Mouse (Mus musculus) right cerebral cortex, postnatal 36 days (tissue): ENCODE results near the gene Gm3336.
A peak's percentile ranks its signal among the peaks of the same experiment; 100 is the strongest.

Experiments
- DNase-seq, 2 experiments: peaks; one replicate each; pipeline ENCODE4 v3.0.0; 2022; ENCODE audit warnings: low spot score in 2 of 2, mixed read lengths in 1 of 2

Gm3336 gene

DNA sequence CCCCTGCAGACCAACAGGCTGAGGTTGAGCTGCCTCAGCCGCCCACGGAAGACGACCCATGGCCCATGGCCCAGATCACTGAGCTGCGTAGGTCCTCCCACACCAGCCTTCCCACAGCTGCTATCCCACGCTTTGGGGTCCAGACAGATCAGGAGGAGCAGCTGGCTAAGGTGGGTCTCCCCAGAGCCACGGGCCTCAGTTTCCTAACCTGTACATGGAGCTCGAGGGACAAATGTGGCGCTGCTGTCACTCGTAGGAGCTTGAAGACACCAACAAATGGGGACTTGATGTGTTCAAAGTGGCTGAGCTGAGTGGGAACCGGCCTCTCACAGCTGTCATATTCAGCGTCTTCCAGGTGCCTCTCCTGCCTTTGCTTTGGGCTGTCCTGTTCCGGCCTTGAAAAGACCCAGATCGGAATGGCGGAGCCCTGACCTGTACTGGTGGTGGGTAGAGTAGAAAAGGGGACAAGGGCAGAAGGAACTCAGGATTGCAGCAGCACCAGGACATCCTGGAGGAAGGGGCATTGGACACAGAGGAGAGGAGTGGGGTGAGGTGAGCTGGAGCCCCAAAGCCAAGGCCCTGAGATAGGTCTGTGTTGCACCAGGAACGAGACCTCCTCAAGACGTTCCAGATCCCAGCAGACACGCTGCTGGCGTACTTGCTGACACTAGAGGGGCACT lies 29.0 kb downstream of the Gm3336 start:
- DNase-seq: no peak

GRCm38 (mm10) chr8:70748246-70749096 lies 30.1 kb downstream of the Gm3336 start:
- no peak for DNase-seq

GRCm38 (mm10) chr8:70749097-70749674 lies 30.8 kb downstream of the Gm3336 start:
- no peak for DNase-seq

- peak in 1 of 2 experiments; percentile 51 for DNase-seq
Observed at GRCm38 (mm10) chr8:70750128-70750680, 31.9 kb downstream of the Gm3336 start.

GRCm38 (mm10) chr8:70752000-70752764 lies 33.8 kb downstream of the Gm3336 start:
- DNase-seq: no peak

DNA sequence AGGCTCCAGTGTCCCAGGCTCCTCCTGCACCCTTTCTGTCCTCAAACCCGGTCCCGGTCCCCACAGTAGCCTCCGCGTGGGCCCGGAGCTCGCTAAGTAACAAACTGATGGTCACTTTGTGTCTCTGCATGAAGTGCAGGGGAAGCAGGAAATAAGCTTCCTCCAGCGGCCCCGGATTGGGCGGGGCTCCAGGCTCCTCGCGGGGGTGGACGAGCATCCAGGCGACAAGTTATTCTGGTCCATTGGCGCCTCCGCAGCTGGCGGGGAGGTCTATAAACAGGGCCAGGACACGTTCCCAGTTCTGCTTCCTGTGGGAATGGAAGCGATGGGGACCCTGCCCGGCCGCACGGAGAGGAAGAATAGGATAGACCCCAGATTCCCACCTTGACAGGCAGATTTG lies 34.8 kb downstream of the Gm3336 start:
- DNase-seq: peak; percentile 80 to 89

DNA sequence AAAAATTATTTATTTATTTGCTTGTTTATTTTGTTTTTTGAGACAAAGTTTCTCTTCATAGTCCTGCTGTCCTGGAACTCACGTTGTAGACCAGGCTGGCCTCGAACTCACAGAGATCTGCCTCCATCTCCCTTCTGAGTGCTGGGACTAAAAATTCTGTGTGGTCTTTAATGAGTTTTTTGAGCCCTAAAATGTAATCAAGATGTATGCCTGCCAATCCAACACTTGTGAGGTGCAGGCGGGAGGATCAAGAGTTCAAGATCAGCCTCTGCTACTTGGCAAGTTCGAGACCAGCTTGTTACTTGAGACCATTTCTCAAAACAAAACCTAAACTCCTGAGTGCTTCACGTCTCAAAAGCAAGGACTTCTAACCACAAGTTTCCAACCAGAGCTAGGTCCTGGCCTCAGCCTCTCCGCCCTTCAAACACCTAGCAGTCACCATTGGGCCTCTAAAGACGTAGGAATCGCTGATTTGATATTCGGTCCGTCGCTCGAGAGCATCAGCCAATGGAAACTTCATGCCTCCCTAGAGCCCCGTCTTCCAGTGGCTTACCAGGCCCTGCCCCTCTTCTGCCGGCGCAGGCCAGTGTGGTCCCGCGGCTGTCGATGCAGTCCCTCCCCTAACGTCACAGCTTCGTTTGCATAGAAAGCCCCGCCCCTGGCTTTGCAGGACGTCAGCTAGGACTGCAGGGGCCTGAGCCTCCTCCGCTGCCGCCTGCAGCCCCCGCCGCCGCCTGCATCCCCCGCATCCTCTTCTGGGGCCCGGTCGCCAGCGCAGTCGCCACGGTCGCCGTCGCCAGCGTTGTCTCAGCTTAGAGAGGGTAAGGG lies 35.9 kb downstream of the Gm3336 start, which contains the start of gene Rab3a:
TSS of gene Rab3a (plus strand) at position 637 of the 828 bp plus-strand sequence.
- DNase-seq: peak; percentile 97 to 99

DNA sequence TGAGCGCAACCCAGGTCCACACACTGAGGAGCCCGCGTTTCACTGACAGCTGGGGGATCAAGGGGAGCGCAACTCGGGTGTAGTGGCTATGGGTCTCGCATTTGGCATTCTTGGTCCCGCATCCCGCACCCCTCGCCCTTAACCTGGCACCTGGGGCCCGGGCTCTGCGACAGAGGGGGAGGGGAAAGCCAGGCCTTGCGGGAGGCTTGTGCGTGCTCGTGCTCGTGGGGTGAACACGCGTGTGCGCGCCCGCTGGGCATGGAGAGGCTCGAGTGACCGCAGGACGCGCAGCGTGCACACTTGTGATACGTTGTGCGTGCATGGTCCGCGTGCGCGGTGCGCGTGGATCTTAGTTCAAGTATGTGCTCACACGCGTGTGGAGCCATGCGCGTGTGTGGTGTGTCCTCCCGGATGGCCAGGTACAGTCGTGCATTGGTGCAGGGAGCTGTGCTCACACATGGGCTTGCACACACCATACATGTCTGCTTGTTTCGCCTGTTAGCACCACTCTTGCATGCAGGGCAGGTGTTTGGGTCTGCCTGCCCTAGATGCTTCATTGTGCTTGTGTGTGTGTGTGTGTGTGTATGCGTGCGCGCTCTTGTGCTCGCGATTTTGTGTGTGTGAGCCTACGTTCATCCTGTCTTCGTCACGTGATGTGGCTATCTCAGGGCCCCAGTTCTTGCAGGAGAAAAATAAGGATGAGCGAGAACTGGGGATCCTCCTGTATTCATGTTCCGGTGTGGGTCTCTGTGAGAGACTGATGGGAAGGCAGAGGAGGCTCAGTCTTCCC lies 36.7 kb downstream of the Gm3336 start:
- DNase-seq: peak; percentile 73 to 75

DNA sequence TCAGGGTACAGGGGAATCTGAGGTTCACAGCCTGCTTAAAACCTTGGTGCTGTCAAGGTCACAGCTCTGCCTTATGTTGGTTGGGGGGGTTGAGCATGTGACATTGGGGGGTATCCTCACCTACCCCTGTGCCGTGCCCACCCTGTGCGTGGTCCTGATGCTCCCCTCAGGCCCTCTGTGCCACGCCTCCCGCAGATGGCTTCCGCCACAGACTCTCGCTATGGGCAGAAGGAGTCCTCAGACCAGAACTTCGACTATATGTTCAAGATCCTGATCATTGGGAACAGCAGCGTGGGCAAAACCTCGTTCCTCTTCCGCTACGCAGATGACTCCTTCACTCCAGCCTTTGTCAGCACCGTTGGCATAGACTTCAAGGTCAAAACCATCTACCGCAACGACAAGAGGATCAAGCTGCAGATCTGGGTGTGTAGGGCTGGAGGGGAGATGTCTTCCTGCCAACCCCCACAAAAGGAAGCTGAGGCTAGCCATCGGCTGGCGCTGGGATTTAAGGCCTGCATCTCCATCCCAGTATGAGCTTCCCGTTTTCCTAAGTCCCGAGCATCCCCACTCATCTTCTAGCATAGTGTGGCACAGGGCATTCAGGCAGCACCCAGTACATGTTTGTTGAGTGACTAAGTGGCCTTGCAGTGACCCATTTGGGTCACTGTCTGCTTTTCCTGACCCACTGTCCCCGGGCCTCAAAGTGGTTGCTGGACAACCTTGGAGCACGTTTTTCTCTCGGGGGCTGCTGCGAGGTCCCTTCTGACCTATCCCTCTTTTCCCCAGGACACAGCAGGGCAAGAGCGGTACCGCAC lies 37.5 kb downstream of the Gm3336 start:
- DNase-seq: peak; percentile 7

GRCm38 (mm10) chr8:70756476-70757040 lies 38.2 kb downstream of the Gm3336 start:
- no peak for DNase-seq

- peak in 1 of 2 experiments; percentile 23 for DNase-seq
Observed at GRCm38 (mm10) chr8:70757523-70758307, 39.4 kb downstream of the Gm3336 start.

- no peak for DNase-seq
Observed at GRCm38 (mm10) chr8:70758308-70758615, 39.9 kb downstream of the Gm3336 start.

DNA sequence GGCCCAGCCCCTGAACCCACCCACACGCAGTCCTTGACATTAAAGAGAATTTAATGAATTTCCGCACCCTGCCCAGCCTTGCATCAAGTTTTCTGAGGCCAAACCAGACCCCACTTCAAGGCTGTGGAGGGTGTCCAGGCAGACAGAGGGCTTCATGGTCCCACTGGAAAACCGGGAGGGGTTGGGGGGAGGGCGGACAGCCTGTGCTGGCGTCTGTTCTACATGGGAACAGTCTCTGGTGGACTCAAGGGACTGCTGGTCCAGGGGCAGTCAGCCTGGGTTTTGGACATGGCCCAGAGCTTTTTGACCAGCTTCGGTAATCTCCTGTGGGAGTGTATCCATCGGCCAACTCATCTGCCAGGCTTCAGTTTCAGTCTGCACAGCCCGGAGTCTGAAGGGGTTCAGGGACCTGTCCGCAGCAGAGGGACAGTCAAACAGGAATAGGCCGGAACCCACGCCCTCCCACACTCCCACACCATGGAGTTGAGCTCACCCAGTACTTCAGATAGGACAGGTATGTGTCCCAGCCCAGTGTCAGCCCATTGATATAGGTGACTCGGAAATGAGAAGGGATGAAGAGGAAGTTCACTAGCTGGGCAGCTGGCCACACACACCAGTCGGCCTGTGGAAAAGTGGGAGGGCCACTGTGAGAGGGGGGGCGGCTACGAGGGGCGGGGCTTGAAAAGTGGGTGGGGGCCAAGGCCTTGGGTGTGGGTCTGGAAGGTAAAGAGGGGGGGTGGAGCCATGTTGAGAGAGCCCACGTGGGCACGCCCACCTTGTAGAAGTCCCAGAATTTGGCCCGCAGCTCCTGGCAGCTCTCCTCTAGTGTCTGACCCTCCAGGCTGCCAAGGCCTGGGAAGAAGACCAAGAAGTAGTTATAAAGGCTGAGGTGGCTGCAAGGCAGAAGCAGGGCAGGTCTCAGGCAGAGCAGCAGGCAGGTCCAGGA lies 40.5 kb downstream of the Gm3336 start:
- DNase-seq: peak in 1 of 2 experiments; percentile 11

- no peak for DNase-seq
Observed at GRCm38 (mm10) chr8:70760350-70760749, 42.0 kb downstream of the Gm3336 start.

- peak; percentile 96 to 98 for DNase-seq
Observed at GRCm38 (mm10) chr8:70760775-70761406, 42.5 kb downstream of the Gm3336 start, which contains the start of gene Mpv17l2. TSS of gene Mpv17l2 (minus strand) at chr8:70760946.

- DNase-seq: no peak
Observed at GRCm38 (mm10) chr8:70762118-70762517, 43.8 kb downstream of the Gm3336 start.
